Mouse (Mus musculus) cortical plate, adult 2 months (tissue): ENCODE measurements around the gene Adgre5.

Experiments used
- CTCF ChIP-seq: fragments of 200-500 bp; IDR thresholded peaks from 2 replicates; pipeline ENCODE4 v1.5.1; 2011; ENCODE audit warnings: mild to moderate bottlenecking, control low read depth, low read length; ENCODE audit not compliant: insufficient read depth; ENCODE audit errors: extremely low read depth
- POLR2A ChIP-seq: fragments of 200-500 bp; IDR thresholded peaks from 2 replicates; pipeline ENCODE4 v1.6.1; 2011; ENCODE audit warnings: mild to moderate bottlenecking, low read length, control low read depth; ENCODE audit not compliant: insufficient read depth; ENCODE audit errors: extremely low read depth

- no peak for TF ChIP-seq POLR2A
- TF ChIP-seq CTCF: no peak
Measured at GRCm38 (mm10) chr8:83700423-83701085, 40.6 kb downstream of the Adgre5 start.
